Mouse (Mus musculus): Measurements from ENCODE around the gene Ubap2l. TPM values are rescaled to one million over a fixed set of nuclear protein-coding genes. Genes with fewer than 3 reads are reported as not detected.

The Ubap2l gene
- polyA plus RNA-seq (2012; rRNA removed; ENCODE audit: low replicate concordance) = 114 and 174 TPM in 2 replicates

DNA sequence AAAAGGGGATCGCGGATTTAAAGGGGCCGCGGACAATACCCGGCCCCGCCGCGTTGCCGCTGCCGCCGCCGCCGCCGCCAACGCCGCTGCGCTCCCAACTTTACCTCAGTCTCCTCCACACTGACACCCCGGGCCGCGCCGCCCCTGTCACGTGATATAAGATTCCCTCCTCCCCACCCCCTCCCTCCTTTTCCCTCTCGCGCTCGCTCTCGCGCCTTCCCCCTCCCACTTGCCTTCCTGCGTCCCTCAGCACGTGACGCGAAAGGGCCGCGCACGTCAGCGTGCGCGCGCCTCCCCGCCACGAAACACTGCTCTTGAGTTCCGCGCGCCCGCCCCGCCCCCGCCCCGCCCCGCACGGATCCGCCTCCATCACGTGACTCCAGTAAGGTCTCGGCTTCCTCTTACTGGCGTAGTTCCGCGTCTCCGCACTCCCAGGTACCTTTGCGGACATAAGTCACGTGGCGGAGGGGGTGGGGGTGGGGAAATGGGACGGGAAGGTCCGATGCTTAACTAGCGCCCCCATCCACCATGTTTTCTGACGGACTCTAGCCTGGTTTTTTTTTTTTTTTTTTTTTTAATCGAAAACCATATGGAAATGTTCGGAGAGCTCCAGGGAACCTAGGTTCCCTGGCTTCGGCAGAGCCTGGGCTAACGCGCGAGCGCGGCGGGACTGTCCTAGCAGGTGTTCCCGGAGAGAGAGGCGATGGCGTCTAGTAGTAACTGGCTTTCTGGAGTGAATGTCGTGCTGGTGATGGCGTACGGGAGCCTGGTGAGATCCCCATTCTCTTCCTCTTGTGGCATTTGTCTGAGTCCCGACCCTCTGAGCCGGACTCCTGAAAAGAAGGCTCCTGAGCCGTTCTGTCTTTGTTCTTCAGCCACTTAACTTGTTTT is at the start of gene Ubap2l:
Gene Ubap2l (minus strand): TSS at position 278 of the 891 bp plus-strand sequence.

GRCm38 (mm10) chr3:90072294-90072693 is 19.9 kb upstream of the Ubap2l start, which contains the start of gene Tpm3:
TSS of gene Tpm3 (plus strand) at chr3:90072649.

DNA sequence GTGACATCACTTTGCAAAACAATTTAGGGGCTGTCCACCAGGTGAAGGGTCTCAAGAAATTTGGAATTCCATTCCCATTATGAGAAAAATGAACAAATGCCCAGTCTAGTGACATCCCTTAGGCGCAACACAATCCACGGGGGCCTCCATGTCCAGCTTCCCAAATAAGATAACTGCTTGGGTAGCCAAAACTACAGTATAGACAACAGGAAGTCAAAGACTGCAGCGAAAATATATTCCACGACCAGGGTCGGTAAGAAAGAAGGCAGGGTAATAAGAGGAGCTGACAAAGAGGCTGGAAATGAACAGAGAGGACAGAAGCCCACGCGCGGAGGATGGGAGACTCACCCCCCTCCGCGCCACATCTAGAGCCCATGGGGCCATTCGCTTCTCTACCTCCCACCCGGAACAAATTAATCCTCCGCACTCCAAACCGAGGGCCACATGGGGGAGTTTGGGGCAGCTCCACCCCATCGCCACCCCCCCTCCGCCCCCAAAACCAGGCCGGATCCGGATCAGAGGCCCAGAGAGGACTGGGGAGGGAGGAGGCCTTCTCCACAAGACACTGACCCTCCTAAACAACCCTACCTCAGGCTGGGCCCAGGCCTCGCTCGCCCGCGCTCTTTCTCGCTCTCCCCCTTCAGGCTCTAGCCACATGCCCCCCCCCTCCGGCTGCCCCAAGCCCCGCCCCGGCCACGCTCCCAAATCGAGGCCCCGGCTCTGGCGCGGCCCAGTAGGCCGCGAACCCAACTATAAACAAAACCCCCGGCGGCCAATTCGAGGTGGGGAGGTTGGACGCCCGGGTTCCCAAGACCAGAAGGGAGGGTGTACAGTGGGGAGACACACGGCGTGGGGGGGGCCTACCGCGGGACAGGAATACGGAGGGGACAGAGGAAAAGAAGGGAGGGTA is 732 bp downstream of the Ubap2l start, which contains the start of gene 4933434E20Rik:
Gene 4933434E20Rik (plus strand): TSS at position 196 of the 910 bp plus-strand sequence.

GRCm38 (mm10) chr3:89998612-89999054 is 53.8 kb downstream of the Ubap2l start, which contains the start of gene Hax1:
TSS of gene Hax1 (minus strand) at chr3:89998780.

GRCm38 (mm10) chr3:89963221-89963763 is 89.1 kb downstream of the Ubap2l start, which contains the start of gene Atp8b2:
TSS of gene Atp8b2 (minus strand) at chr3:89963508.

Other genes with a start within 250 kb of the Ubap2l start
- gene She, start 221.3 kb downstream of the Ubap2l start, polyA plus RNA-seq (2012; rRNA removed; ENCODE audit: low replicate concordance) = 3.1 and 4.3 TPM in 2 replicates
- 19.8 and 27.4 TPM in 2 replicates for gene Il6ra, start 139.4 kb downstream of the Ubap2l start, polyA plus RNA-seq (2012; rRNA removed; ENCODE audit: low replicate concordance)
- gene Atp8b2, start 89.1 kb downstream of the Ubap2l start, polyA plus RNA-seq (2012; rRNA removed; ENCODE audit: low replicate concordance) = 50.7 and 118 TPM in 2 replicates
- gene Hax1, start 53.8 kb downstream of the Ubap2l start, polyA plus RNA-seq (2012; rRNA removed; ENCODE audit: low replicate concordance) = 29.1 and 76.8 TPM in 2 replicates
- 27.6 and 68.5 TPM in 2 replicates for gene 4933434E20Rik, start 992 bp downstream of the Ubap2l start, polyA plus RNA-seq (2012; rRNA removed; ENCODE audit: low replicate concordance)
- 103 and 148 TPM in 2 replicates for gene Tpm3, start 20.0 kb upstream of the Ubap2l start, polyA plus RNA-seq (2012; rRNA removed; ENCODE audit: low replicate concordance)
- 0.27 and 0.57 TPM in 2 replicates for gene Nup210l, start 51.5 kb upstream of the Ubap2l start, polyA plus RNA-seq (2012; rRNA removed; ENCODE audit: low replicate concordance)
- gene Rps27, start 161.0 kb upstream of the Ubap2l start, polyA plus RNA-seq (2012; rRNA removed; ENCODE audit: low replicate concordance) = 1,026 and 2,137 TPM in 2 replicates
- gene Rab13, start 161.1 kb upstream of the Ubap2l start, polyA plus RNA-seq (2012; rRNA removed; ENCODE audit: low replicate concordance) = 5.5 and 5.7 TPM in 2 replicates
- 69.0 and 95.6 TPM in 2 replicates for gene Jtb, start 179.0 kb upstream of the Ubap2l start, polyA plus RNA-seq (2012; rRNA removed; ENCODE audit: low replicate concordance)
- 1.7 and 2.5 TPM in 2 replicates for gene Creb3l4, start 190.9 kb upstream of the Ubap2l start, polyA plus RNA-seq (2012; rRNA removed; ENCODE audit: low replicate concordance)
- gene Slc39a1, start 195.5 kb upstream of the Ubap2l start, polyA plus RNA-seq (2012; rRNA removed; ENCODE audit: low replicate concordance) = 99.1 and 121 TPM in 2 replicates
- 81.9 and 84.8 TPM in 2 replicates for gene Crtc2, start 201.5 kb upstream of the Ubap2l start, polyA plus RNA-seq (2012; rRNA removed; ENCODE audit: low replicate concordance)
- 78.6 and 97.3 TPM in 2 replicates for gene Dennd4b, start 212.6 kb upstream of the Ubap2l start, polyA plus RNA-seq (2012; rRNA removed; ENCODE audit: low replicate concordance)
- 22.3 and 24.7 TPM in 2 replicates for gene Gatad2b, start 240.6 kb upstream of the Ubap2l start, polyA plus RNA-seq (2012; rRNA removed; ENCODE audit: low replicate concordance)